7 mouse cellular contexts compared by ENCODE assay signal in the genomic region with DNA sequence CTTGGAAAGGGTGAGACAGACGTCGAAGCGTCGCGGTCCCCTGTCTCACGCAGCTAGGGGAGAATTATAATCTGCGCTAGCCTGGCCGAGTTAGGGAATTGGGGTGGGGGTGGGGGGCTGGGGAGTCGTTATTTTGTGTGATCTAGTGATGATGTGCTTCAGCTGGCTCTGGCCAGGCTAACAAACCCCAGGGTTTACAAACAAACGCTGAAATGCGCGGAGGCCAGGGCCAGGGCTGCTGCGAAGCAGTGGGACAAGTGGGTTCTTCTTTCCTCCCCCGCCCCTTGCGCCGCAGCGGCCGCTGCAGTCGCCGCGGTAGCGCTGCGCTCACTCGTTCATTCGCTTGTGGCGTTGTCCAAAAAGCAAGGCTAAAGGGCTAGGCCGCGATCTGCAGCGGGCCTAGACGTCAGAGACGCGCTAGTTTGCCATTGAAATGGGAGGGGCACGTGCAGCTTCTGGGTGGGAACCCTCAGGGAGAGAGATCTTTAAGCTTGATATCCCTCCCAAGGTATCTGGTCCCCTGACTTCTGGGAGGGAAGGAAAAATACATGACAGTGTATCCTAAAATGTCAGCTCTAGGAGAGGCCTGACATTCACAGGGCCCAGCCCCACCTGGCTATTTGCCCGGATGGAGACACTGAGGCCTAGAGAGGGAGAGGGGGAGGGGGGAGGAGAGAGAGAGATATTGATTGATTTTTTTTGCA. TPM values are rescaled to one million over a fixed set of nuclear protein-coding genes. Genes with fewer than 3 reads are reported as not detected.
DNase-seq lines count a peak whose midpoint lies in the region; ATAC-seq lines count a peak whose summit lies in the region.

No protein-coding gene starts in this region.

- H3K4me3 ChIP-seq in forebrain, embryonic 16.5 days (replicated peaks; ENCODE audit: low read length): peak overlapping the region; percentile 62
- peak overlapping the region; percentile 2; the same call in 1 of the 2 replicates for H3K4me3 ChIP-seq in midbrain, embryonic 11.5 days (ENCODE audit: low read depth, low read length)

- H3K36me3 ChIP-seq in forebrain, embryonic 16.5 days (ENCODE audit: control insufficient read depth, insufficient read depth): no peaks in the 10 kb centered on the region
- H3K36me3 ChIP-seq in midbrain, embryonic 11.5 days (ENCODE audit: control insufficient read depth, insufficient read depth, low read length): no peaks in the 10 kb centered on the region

- H3K9me3 ChIP-seq in forebrain, embryonic 16.5 days (ENCODE audit: control insufficient read depth, low read length): no peaks in the 10 kb centered on the region
- no peaks in the 10 kb centered on the region for H3K9me3 ChIP-seq in midbrain, embryonic 11.5 days (ENCODE audit: control insufficient read depth, low read length)

- peaks cover 57% of the 10 kb centered on the region for H3K27me3 ChIP-seq in forebrain, embryonic 16.5 days (replicated peaks; ENCODE audit: control insufficient read depth, insufficient read depth, low read length)
- H3K27me3 ChIP-seq in midbrain, embryonic 11.5 days (ENCODE audit: control insufficient read depth, insufficient read depth, low read length): peaks cover 68% of the 10 kb centered on the region

- H3K4me2 ChIP-seq in forebrain, embryonic 16.5 days (ENCODE audit: low read length): peak overlapping the region; percentile 95
- H3K4me2 ChIP-seq in midbrain, embryonic 11.5 days: peak overlapping the region; percentile 78

- H3K27ac ChIP-seq in forebrain, embryonic 16.5 days (ENCODE audit: low read length): no peak overlapping the region
- H3K27ac ChIP-seq in midbrain, embryonic 11.5 days (ENCODE audit: low read depth, low read length): no peak overlapping the region

- no peak overlapping the region; the same call in none of the 2 replicates for H3K9ac ChIP-seq in forebrain, embryonic 16.5 days (replicated peaks; ENCODE audit: low read depth, low read length)
- no peak overlapping the region for H3K9ac ChIP-seq in midbrain, embryonic 11.5 days (ENCODE audit: low read length)

- DNase-seq in kidney, postnatal 10 days: peak; percentile 23
- no peak for DNase-seq in kidney, adult 11 months
- peak; percentile 93 for DNase-seq in midbrain, embryonic 11.5 days (ENCODE audit: low spot score, missing footprints)
- DNase-seq in layer of hippocampus, postnatal 14 days (ENCODE audit: low spot score in 2 of 2): no peak
- no peak for DNase-seq in layer of hippocampus, adult 18-20 months (ENCODE audit: low spot score in 2 of 2)

- peak; percentile 39 for ATAC-seq in common myeloid progenitor, adult 5-6 weeks (replicated peaks; ENCODE audit: low read depth, poor library complexity, severe bottlenecking)
- ATAC-seq in forebrain, embryonic 16.5 days: 0 out of 2 replicates have a peak, but pooled peaks have one; percentile 8
- peak; percentile 28 for ATAC-seq in midbrain, embryonic 11.5 days (ENCODE audit: low FRiP score)

- H3K4me1 ChIP-seq in forebrain, embryonic 16.5 days (replicated peaks; ENCODE audit: control insufficient read depth, insufficient read depth, low read length): peaks cover 30% of the 10 kb centered on the region
- peaks cover 11% of the 10 kb centered on the region for H3K4me1 ChIP-seq in midbrain, embryonic 11.5 days (ENCODE audit: control insufficient read depth, insufficient read depth, low read length)

- 2% methylated on average over 34 of the region's 34 CpGs for WGBS in forebrain, embryonic 16.5 days
- WGBS in midbrain, embryonic 11.5 days: 1% methylated on average over 34 of the region's 34 CpGs

RNA-seq across cellular contexts. Expression of a gene that starts 1.2 kb away (rescaled TPM):
- not detected in 2 replicates for total RNA-seq in common myeloid progenitor, adult 5-6 weeks (2017)
- 7.0 and 11.2 TPM in 2 replicates for polyA plus RNA-seq in forebrain, embryonic 16.5 days (2015; fragmentation: Nextera tagmentation; extraction: Ambion mirVana)
- polyA plus RNA-seq in midbrain, embryonic 11.5 days (2014; fragmentation: Nextera tagmentation; extraction: Ambion mirVana): 0.07 and 0.18 TPM in 2 replicates
- total RNA-seq in layer of hippocampus, postnatal 14 days (2021): 100 to 1,000 TPM; 248 to 271 TPM
- 100 to 1,000 TPM; 523 to 556 TPM for total RNA-seq in layer of hippocampus, adult 18-20 months (2021)

Comparison
In these comparisons a context has a peak if more than half of its experiments do, and no peak if none do; other contexts are left out.
1. DNase-seq: peak in kidney, postnatal 10 days (single experiment) and midbrain, embryonic 11.5 days (single experiment); none in kidney, adult 11 months (single experiment), layer of hippocampus, postnatal 14 days (0 of 2) and layer of hippocampus, adult 18-20 months (0 of 2).
2. RNA of a gene that starts 1.2 kb away (total RNA-seq): 523 to 556 TPM in layer of hippocampus, adult 18-20 months and 248 to 271 TPM in layer of hippocampus, postnatal 14 days; not detected in common myeloid progenitor, adult 5-6 weeks; every median in the first group is over 100 times any median in the second.
3. Peak in every context shown above with its lines, with median percentiles within 50 percentile points of each other: ATAC-seq.